Mouse (Mus musculus) heart, embryonic 15.5 days (tissue): ENCODE data around the gene Arhgap11a. TPM values are rescaled to one million over a fixed set of nuclear protein-coding genes. Genes with fewer than 3 reads are reported as not detected.

ENCODE experiments used
- polyA plus RNA-seq: library from polyadenylated mRNA; unstranded; fragments of >200 nt; fragmentation: Nextera tagmentation; extraction: Ambion mirVana; gene quantifications from 2 replicates; pipeline ENCODE4 v1.2.1, GENCODE M21; 2015

Arhgap11a gene
- polyA plus RNA-seq, 1 experiment from 2014 or later, result 22.3 TPM

Other genes with a start within 250 kb of the Arhgap11a start
- gene Grem1, start 90.0 kb downstream of the Arhgap11a start, polyA plus RNA-seq, result 0.09 and 0.15 TPM in 2 replicates
- gene Scg5, start 19.5 kb downstream of the Arhgap11a start, polyA plus RNA-seq, result 1.1 and 2.0 TPM in 2 replicates
- 0.06 and 0.51 TPM in 2 replicates for gene Gjd2, start 165.0 kb upstream of the Arhgap11a start, polyA plus RNA-seq
- 11,796 and 13,111 TPM in 2 replicates for gene Actc1, start 204.9 kb upstream of the Arhgap11a start, polyA plus RNA-seq